Mouse (Mus musculus): ENCODE data around the gene Gm20388. TPM values are rescaled to one million over a fixed set of nuclear protein-coding genes. Genes with fewer than 3 reads are reported as not detected.

Gm20388 gene
- polyA plus RNA-seq, 1 experiment from 2014 or later, result not detected

GRCm38 (mm10) chr8:122354157-122354556, 2443.5 kb downstream of the Gm20388 start:
- ATAC-seq (ENCODE audit: low read depth) (no peak), DNase-seq (no peak)
- peaks cover 25% of the 10 kb centered on the region for H3K4me1 ChIP-seq (replicated peaks)
- H3K36me3 ChIP-seq, result no peaks in the 10 kb centered on the region
- no peak overlapping the region for H3K9ac ChIP-seq
- H3K9me3 ChIP-seq (replicated peaks), result no peaks in the 10 kb centered on the region
- no peak overlapping the region for H3K4me2 ChIP-seq
- H3K4me3 ChIP-seq (replicated peaks), result no peak overlapping the region
- 85% methylated on average over 8 of the region's 8 CpGs for WGBS (ENCODE audit: insufficient replicate concordance)
- no peak overlapping the region for H3K27ac ChIP-seq
- peaks cover 58% of the 10 kb centered on the region for H3K27me3 ChIP-seq

- Histone ChIP-seq H3K36me3 (no peaks in the 10 kb centered on the region), H3K4me3 (replicated peaks) (no peak overlapping the region), H3K27me3 (peaks cover 69% of the 10 kb centered on the region), H3K27ac (no peak overlapping the region), H3K9me3 (replicated peaks) (no peaks in the 10 kb centered on the region), H3K4me2 (no peak overlapping the region), H3K9ac (no peak overlapping the region), H3K4me1 (replicated peaks) (peaks cover 7% of the 10 kb centered on the region)
- 59% methylated on average over 9 of the region's 9 CpGs for WGBS (ENCODE audit: insufficient replicate concordance)
- ATAC-seq (ENCODE audit: low read depth), result no peak
- DNase-seq, result no peak
These were observed 2445.3 kb downstream of the Gm20388 start for GRCm38 (mm10) chr8:122355642-122356606.

- no peak overlapping the region for H3K27ac ChIP-seq
- 62% methylated on average over 11 of the region's 11 CpGs for WGBS (ENCODE audit: insufficient replicate concordance)
- DNase-seq (no peak), ATAC-seq (ENCODE audit: low read depth) (no peak)
- peaks cover 2% of the 10 kb centered on the region for H3K4me1 ChIP-seq (replicated peaks)
- no peak overlapping the region for H3K4me3 ChIP-seq (replicated peaks)
- H3K36me3 ChIP-seq, result no peaks in the 10 kb centered on the region
- no peak overlapping the region for H3K9ac ChIP-seq
- no peaks in the 10 kb centered on the region for H3K9me3 ChIP-seq (replicated peaks)
- H3K27me3 ChIP-seq, result peaks cover 73% of the 10 kb centered on the region
- H3K4me2 ChIP-seq, result no peak overlapping the region
These were observed 2446.6 kb downstream of the Gm20388 start for GRCm38 (mm10) chr8:122357202-122357601.

DNA sequence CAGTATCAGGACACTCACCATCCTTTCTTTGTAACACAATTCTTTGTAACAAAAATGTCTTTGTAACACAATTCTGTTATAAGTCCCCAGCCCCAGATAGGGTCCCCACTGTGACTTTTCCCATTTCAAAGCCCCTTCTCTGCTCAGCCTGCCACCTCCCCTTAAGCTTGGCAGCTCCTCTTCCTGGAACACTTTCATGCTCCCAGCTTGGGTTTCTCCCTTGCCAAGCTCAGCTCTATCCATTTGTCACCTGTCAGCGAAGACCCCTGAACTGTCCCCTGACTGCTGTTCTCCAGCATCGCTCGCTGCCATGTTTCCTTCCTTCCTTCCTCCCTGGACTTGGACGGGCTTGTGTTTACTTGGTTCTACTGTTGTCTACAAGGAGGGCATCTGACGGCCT, 2447.0 kb downstream of the Gm20388 start:
- no peak overlapping the region for H3K4me2 ChIP-seq
- ATAC-seq (ENCODE audit: low read depth), result no peak
- no peaks in the 10 kb centered on the region for H3K4me1 ChIP-seq (replicated peaks)
- peaks cover 76% of the 10 kb centered on the region for H3K27me3 ChIP-seq
- H3K27ac ChIP-seq, result no peak overlapping the region
- H3K36me3 ChIP-seq, result no peaks in the 10 kb centered on the region
- no peak for DNase-seq
- H3K9me3 ChIP-seq (replicated peaks), result no peaks in the 10 kb centered on the region
- 41% methylated on average over 5 of the region's 5 CpGs for WGBS (ENCODE audit: insufficient replicate concordance)
- no peak overlapping the region for H3K9ac ChIP-seq
- H3K4me3 ChIP-seq (replicated peaks), result no peak overlapping the region

- 76% methylated on average over 15 of the region's 15 CpGs for WGBS (ENCODE audit: insufficient replicate concordance)
- H3K9ac ChIP-seq, result no peak overlapping the region
- ATAC-seq (ENCODE audit: low read depth), result no peak
- H3K27ac ChIP-seq, result no peak overlapping the region
- no peaks in the 10 kb centered on the region for H3K36me3 ChIP-seq
- no peaks in the 10 kb centered on the region for H3K9me3 ChIP-seq (replicated peaks)
- no peaks in the 10 kb centered on the region for H3K4me1 ChIP-seq (replicated peaks)
- H3K4me3 ChIP-seq (replicated peaks), result no peak overlapping the region
- H3K4me2 ChIP-seq, result no peak overlapping the region
- DNase-seq, result no peak
- H3K27me3 ChIP-seq, result peaks cover 78% of the 10 kb centered on the region
These were observed 2448.6 kb downstream of the Gm20388 start for GRCm38 (mm10) chr8:122359111-122359775.

DNA sequence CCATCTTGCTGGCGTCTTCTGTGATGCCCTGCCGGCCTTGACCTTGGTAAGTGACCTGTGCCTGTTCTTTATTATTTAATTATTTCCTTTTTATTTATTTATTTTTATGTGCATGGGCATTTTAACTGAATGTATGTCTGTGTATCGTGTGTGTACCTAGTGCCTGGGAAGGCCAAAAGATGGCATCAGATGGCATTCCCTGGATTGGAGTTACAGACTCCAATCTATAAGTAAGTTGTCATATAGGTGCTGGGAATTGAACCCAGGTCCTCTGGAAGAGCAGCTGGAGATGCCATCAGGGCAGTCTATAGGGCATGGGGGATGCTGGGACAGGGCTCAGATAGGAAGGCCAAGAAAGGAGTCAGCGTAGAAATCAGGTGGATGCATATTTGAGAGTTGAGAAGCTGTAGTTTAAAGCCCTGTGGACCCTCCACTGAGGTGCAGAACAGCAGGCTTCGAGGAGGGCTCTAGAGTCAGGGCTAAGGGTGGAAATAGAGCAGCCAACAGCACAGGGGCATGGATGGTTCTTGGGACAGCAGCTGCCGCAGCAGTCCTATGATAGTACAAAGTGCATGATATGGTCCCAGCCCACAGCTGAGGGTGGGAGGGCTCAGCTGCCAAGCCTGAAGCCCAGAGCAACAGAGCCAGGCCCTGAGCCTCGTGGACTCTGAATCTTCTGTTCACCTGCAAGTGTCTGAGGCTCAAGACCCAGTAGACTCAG, 2450.2 kb downstream of the Gm20388 start, which contains the start of gene Trhr2:
Gene Trhr2, minus strand, starts transcription at position 51 of the 721 bp plus-strand sequence.
- no peak within 1 kb of the TSS for H3K4me2 ChIP-seq
- no peak within 1 kb of the TSS for H3K27ac ChIP-seq
- no peak for ATAC-seq (ENCODE audit: low read depth)
- no peak for DNase-seq
- H3K4me1 ChIP-seq (replicated peaks), result no peaks in the 10 kb centered on the region
- WGBS (ENCODE audit: insufficient replicate concordance), result 60% methylated on average over 7 of the region's 7 CpGs
- H3K27me3 ChIP-seq, result peaks cover 70% of the 10 kb centered on the region
- no peaks in the 10 kb centered on the region for H3K36me3 ChIP-seq
- H3K9ac ChIP-seq, result no peak within 1 kb of the TSS
- no peaks in the 10 kb centered on the region for H3K9me3 ChIP-seq (replicated peaks)
- no peak within 1 kb of the TSS for H3K4me3 ChIP-seq (replicated peaks)

- no peak overlapping the region for H3K9ac ChIP-seq
- no peak overlapping the region for H3K4me3 ChIP-seq (replicated peaks)
- ATAC-seq (ENCODE audit: low read depth), result no peak
- peaks cover 57% of the 10 kb centered on the region for H3K27me3 ChIP-seq
- no peak for DNase-seq
- no peak overlapping the region for H3K27ac ChIP-seq
- no peaks in the 10 kb centered on the region for H3K4me1 ChIP-seq (replicated peaks)
- H3K9me3 ChIP-seq (replicated peaks), result no peaks in the 10 kb centered on the region
- no peaks in the 10 kb centered on the region for H3K36me3 ChIP-seq
- 45% methylated on average over 5 of the region's 5 CpGs for WGBS (ENCODE audit: insufficient replicate concordance)
- H3K4me2 ChIP-seq, result no peak overlapping the region
These were observed 2451.6 kb downstream of the Gm20388 start for GRCm38 (mm10) chr8:122362271-122362670.

GRCm38 (mm10) chr8:122362967-122363366, 2452.3 kb downstream of the Gm20388 start:
- H3K4me2 ChIP-seq, result no peak overlapping the region

DNA sequence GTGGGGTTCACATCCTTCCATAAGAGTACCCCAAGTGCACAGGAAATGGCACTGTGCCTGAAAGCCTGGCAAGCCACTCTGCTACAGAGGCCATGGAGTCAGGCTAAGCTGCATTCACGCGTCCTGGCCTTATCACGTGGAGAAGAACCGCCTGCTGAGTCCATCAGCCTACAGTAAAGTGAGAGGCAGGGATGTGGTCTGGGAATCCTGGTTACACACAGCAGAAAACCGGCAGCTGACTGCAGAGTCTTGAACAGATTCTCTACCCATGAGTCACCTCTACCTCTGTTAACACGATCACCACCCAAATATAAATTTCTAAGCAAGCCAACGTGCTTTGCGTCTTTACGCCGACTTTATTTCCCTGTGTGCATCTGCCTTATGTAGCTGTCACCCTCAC, 2457.9 kb downstream of the Gm20388 start:
- Histone ChIP-seq H3K4me3 (replicated peaks) (no peak overlapping the region), H3K36me3 (no peaks in the 10 kb centered on the region), H3K27ac (no peak overlapping the region), H3K4me1 (replicated peaks) (peaks cover 12% of the 10 kb centered on the region), H3K9ac (no peak overlapping the region), H3K27me3 (peaks cover 9% of the 10 kb centered on the region), H3K4me2 (no peak overlapping the region), H3K9me3 (replicated peaks) (no peaks in the 10 kb centered on the region)
- 75% methylated on average over 10 of the region's 10 CpGs for WGBS (ENCODE audit: insufficient replicate concordance)
- no peak for DNase-seq
- no peak for ATAC-seq (ENCODE audit: low read depth)

More at GRCm38 (mm10) chr8:122362967-122363366, 2452.3 kb downstream of the Gm20388 start:
- Histone ChIP-seq H3K27ac (no peak overlapping the region), H3K4me3 (replicated peaks) (no peak overlapping the region), H3K27me3 (peaks cover 51% of the 10 kb centered on the region), H3K9me3 (replicated peaks) (no peaks in the 10 kb centered on the region), H3K4me1 (replicated peaks) (no peaks in the 10 kb centered on the region), H3K36me3 (no peaks in the 10 kb centered on the region), H3K9ac (no peak overlapping the region)
- WGBS (ENCODE audit: insufficient replicate concordance), result 36% methylated on average over 8 of the region's 8 CpGs
- ATAC-seq (ENCODE audit: low read depth), result no peak
- no peak for DNase-seq

DNA sequence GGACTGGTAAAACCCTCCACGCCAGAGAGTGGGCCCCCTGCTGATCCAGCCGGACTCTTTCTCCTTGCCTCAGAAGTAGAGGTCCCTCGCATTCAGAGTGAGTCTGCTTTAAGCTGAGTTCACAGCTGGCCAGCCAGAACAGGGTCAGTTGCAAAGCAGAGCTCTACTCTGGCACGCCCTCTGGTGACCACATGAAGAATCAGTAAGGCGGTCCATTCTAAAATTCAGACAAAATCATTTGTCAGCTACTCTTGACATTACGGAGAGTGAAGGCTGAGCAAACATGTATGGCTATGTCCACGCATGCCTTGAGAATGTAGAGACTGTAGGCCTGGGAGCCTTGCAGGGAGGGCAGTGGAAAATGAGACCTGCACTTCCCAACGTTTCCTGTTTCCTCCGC, 2459.0 kb downstream of the Gm20388 start:
- Histone ChIP-seq H3K36me3 (no peaks in the 10 kb centered on the region), H3K4me2 (no peak overlapping the region), H3K4me3 (replicated peaks) (no peak overlapping the region), H3K9ac (no peak overlapping the region), H3K27me3 (0 out of 2 replicates have a peak, but pooled peaks cover 2% of the 10 kb centered on the region), H3K4me1 (replicated peaks) (peaks cover 17% of the 10 kb centered on the region), H3K9me3 (replicated peaks) (no peaks in the 10 kb centered on the region), H3K27ac (no peak overlapping the region)
- ATAC-seq (ENCODE audit: low read depth), result peak; percentile 66
- 13% methylated on average over 9 of the region's 9 CpGs for WGBS (ENCODE audit: insufficient replicate concordance)
- DNase-seq, result peak; percentile 49

GRCm38 (mm10) chr8:122371706-122372105, 2461.1 kb downstream of the Gm20388 start:
- H3K9ac ChIP-seq, result no peak overlapping the region
- 46% methylated on average over 6 of the region's 6 CpGs for WGBS (ENCODE audit: insufficient replicate concordance)
- H3K4me1 ChIP-seq (replicated peaks), result peaks cover 32% of the 10 kb centered on the region
- no peak for DNase-seq
- no peak overlapping the region for H3K4me3 ChIP-seq (replicated peaks)
- H3K9me3 ChIP-seq (replicated peaks), result no peaks in the 10 kb centered on the region
- no peak overlapping the region for H3K27ac ChIP-seq
- no peak overlapping the region for H3K4me2 ChIP-seq
- ATAC-seq (ENCODE audit: low read depth), result no peak
- no peaks in the 10 kb centered on the region for H3K36me3 ChIP-seq
- H3K27me3 ChIP-seq, result 0 out of 2 replicates have a peak, but pooled peaks cover 2% of the 10 kb centered on the region

Data from liver, embryonic 13.5 days (tissue).